Mouse (Mus musculus) hindbrain, embryonic 13.5 days (tissue): ENCODE results near the gene Crip3. TPM values are rescaled to one million over a fixed set of nuclear protein-coding genes. Genes with fewer than 3 reads are reported as not detected.

Experiments used
- ATAC-seq: fragments of 200-750 bp; cut with Nextera tagmentation; 2 replicates; pipeline ENCODE4 v1.8.0; 2017; ENCODE audit warnings: moderate TSS enrichment; ENCODE audit not compliant: low FRiP score
- H3K27ac ChIP-seq: fragments of 300-500 bp; sonication (generic); 2 replicates; pipeline ENCODE4 v1.5.1; 2015; ENCODE audit warnings: inconsistent platforms, mild to moderate bottlenecking, moderate library complexity
- H3K27me3 ChIP-seq: fragments of 300-500 bp; sonication (generic); 2 replicates; pipeline ENCODE4 v1.6.1; 2015; ENCODE audit warnings: mild to moderate bottlenecking, inconsistent platforms
- H3K36me3 ChIP-seq: fragments of 300-500 bp; sonication (generic); 2 replicates; pipeline ENCODE4 v1.6.1; 2015; ENCODE audit warnings: mild to moderate bottlenecking, inconsistent platforms
- H3K4me1 ChIP-seq: fragments of 300-500 bp; sonication (generic); replicated peaks from 2 replicates; pipeline ENCODE4 v1.6.1; 2015; ENCODE audit warnings: inconsistent platforms
- H3K4me2 ChIP-seq: fragments of 300-500 bp; sonication (generic); 2 replicates; pipeline ENCODE4 v1.6.1; 2015; ENCODE audit warnings: inconsistent platforms, mild to moderate bottlenecking, moderate library complexity
- H3K4me3 ChIP-seq: fragments of 300-500 bp; sonication (generic); 2 replicates; pipeline ENCODE4 v1.5.1; 2015; ENCODE audit warnings: mild to moderate bottlenecking, inconsistent platforms
- H3K9ac ChIP-seq: fragments of 300-500 bp; sonication (generic); 2 replicates; pipeline ENCODE4 v1.6.1; 2015; ENCODE audit warnings: mild to moderate bottlenecking, inconsistent platforms
- H3K9me3 ChIP-seq: fragments of 300-500 bp; sonication (generic); 2 replicates; pipeline ENCODE4 v1.6.1; 2016; ENCODE audit warnings: inconsistent platforms
- WGBS: fragments of 180-500 bp; shearing (Covaris S2); methylation state at CpG from one replicate; pipeline ENCODE4 v1.1.7; 2015; 5-methylcytosine and 5-hydroxymethylcytosine counted together
- polyA plus RNA-seq: library from polyadenylated mRNA; unstranded; fragments of >200 nt; fragmentation: Nextera tagmentation; extraction: Ambion mirVana; gene quantifications from 2 replicates; pipeline ENCODE4 v1.2.1, GENCODE M21; 2015

Gene Crip3
- 2.4 and 3.1 TPM in 2 replicates for polyA plus RNA-seq

DNA sequence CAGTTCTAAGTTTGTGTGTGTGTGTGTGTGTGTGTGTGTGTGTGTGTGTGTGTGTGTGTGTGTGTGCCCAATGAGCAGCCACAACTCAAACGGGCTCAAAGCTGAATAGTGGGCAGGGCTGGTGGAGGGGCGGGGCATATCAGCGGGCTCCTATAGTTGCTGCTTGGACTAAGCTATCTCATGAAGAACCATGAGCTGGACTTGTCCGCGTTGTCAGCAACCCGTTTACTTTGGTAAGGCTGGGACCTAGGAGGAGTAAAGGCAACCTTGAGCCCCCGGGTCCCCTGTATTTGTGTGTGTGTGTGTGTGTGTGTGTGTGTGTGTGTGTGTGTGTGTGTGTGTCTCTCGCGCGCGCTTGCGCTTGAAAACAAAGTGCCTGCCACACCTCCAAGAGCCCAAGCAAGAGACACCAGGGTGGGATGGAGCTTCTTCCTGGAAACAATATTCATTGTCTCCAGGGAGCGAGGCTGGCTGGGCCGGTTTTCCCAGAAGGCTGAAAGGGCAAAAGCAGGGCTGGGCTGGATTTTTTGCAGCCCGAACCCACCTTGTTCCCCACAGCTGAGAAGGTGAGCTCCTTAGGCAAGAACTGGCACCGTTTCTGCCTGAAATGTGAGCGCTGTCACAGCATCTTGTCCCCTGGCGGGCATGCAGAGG lies at the start of gene Crip3:
Gene Crip3, plus strand, starts transcription at position 166 of the 654 bp plus-strand sequence.
- ATAC-seq: no peak
- no peaks in the 10 kb centered on the region for H3K9me3 ChIP-seq
- H3K27me3 ChIP-seq: peaks cover 16% of the 10 kb centered on the region; the same call in 1 of the 2 replicates
- no peak within 1 kb of the TSS for H3K4me3 ChIP-seq
- WGBS: 10% methylated on average over 18 of the region's 18 CpGs
- H3K36me3 ChIP-seq: peaks cover 8% of the 10 kb centered on the region
- H3K9ac ChIP-seq: peak within 1 kb of the TSS; percentile 13; the same call in 1 of the 2 replicates
- peaks cover 9% of the 10 kb centered on the region for H3K4me1 ChIP-seq
- H3K4me2 ChIP-seq: peak within 1 kb of the TSS; percentile 42
- no peak within 1 kb of the TSS for H3K27ac ChIP-seq

DNA sequence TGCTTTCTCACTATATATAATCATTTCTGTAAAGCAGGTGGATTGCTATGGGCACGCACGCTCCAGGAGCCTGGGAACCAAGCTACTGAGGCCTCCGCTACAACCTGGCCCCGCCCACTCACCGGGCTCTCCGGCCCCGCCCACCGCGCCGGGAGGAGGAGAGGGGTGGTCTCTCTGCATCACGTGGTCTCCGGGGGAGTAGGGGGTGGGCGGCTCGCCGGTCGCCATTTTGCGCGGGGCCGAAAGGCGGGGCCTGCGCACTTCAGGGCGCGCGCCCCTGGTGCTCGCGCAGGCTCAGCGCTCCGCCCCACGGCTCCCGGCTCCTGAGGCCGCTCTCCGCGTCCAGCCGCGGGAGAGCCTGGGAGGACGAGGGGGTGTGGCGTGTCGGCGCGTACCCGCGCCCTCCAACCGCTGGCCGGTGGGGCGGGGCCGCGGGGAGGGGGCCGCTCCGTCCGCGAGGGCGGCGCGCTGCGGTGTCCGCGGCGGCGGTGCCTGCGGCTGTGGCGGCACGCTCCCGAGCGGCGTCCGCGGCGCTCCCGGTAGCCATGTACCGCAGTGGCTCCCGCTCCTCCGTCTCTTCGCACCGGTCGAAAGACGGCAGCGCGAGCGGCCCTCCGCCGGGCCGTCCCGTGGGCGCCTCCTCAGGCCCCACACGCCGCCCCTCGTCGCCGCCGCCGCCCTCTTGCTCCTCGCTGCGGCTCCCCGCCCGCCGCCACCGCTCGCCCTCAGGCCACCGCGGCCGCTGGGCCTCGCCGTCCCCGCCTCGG lies 45.2 kb upstream of the Crip3 start, which contains the start of gene Zfp318:
Gene Zfp318, plus strand, starts transcription at position 438 of the 767 bp plus-strand sequence.
- Histone ChIP-seq H3K36me3 (peaks cover 13% of the 10 kb centered on the region), H3K4me1 (peaks cover 20% of the 10 kb centered on the region), H3K9me3 (no peaks in the 10 kb centered on the region), H3K9ac (peak within 1 kb of the TSS; percentile 98), H3K27me3 (no peaks in the 10 kb centered on the region), H3K4me3 (peak within 1 kb of the TSS; percentile 94), H3K27ac (peak within 1 kb of the TSS; percentile 97), H3K4me2 (peak within 1 kb of the TSS; percentile 87)
- peak; percentile 98 for ATAC-seq
- WGBS: 0% methylated on average over 71 of the region's 105 CpGs

DNA sequence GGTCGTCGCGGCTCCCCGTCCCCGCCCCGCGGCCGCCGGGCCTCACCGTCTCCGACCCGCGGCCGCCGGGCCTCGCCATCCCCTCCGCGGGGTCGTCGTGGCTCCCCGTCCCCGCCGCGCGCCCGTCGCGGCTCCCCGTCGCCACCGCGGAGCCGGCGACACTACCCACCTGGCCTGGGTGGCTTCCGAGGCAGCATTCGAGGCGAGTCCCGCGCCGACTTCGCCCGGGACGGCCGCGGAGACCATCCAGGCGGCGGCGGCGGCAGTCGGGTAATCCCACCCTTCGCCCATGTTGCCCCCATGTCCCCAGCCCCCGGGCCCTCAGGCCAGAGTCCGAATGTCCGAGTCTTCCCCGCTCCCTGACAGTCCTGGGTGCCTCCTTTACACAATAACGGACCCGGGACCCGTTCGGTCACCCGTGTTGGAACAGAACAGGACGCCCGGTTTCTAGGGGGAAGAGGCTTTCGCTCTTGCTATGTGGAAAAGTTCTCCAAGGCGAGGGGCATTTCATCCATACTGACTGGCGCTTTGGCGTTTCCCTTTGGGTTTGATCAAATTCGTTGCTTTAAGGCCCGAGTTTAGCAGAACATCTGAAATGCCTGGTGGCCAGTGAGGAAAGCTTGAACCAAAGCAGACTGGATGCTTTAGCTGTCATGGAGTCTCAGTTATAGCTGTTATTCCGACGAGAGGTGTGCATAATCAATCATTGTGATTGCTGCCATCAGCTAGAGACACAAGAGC lies 44.5 kb upstream of the Crip3 start:
- Histone ChIP-seq H3K9me3 (no peaks in the 10 kb centered on the region), H3K4me3 (peak overlapping the region; percentile 94), H3K4me1 (peaks cover 20% of the 10 kb centered on the region), H3K27me3 (no peaks in the 10 kb centered on the region), H3K4me2 (peak overlapping the region; percentile 87), H3K36me3 (peaks cover 19% of the 10 kb centered on the region), H3K9ac (peak overlapping the region; percentile 98), H3K27ac (peak overlapping the region; percentile 97)
- peak; percentile 37; the same call in 1 of the 2 replicates for ATAC-seq
- WGBS: under 1% methylated on average over 61 of the region's 70 CpGs

DNA sequence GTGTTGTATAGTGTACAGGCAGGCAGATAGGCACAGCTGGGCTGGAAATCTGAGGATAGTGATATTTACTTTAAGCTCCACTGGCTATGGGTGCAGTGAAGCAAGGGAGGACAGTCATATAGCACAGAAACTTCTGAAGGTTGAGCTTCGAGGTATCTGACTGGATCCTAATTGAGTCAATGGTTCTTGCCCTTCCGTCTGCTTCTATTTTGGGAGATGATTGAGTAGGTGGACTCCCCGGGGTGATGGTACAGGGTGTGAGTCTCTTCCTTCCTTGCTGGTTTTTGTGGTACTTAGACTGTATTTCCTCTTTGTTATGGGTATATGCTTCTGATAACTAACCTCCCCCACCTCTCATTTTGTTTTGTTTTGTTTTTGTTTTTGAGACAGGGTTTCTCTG lies 40.5 kb upstream of the Crip3 start:
- H3K27ac ChIP-seq: no peak overlapping the region
- H3K36me3 ChIP-seq: peaks cover 36% of the 10 kb centered on the region
- H3K9me3 ChIP-seq: no peaks in the 10 kb centered on the region
- peaks cover 20% of the 10 kb centered on the region for H3K4me1 ChIP-seq
- no peaks in the 10 kb centered on the region for H3K27me3 ChIP-seq
- H3K4me2 ChIP-seq: no peak overlapping the region
- no peak for ATAC-seq
- no peak overlapping the region for H3K9ac ChIP-seq
- WGBS: 93% methylated on average over 3 of the region's 3 CpGs
- no peak overlapping the region for H3K4me3 ChIP-seq

DNA sequence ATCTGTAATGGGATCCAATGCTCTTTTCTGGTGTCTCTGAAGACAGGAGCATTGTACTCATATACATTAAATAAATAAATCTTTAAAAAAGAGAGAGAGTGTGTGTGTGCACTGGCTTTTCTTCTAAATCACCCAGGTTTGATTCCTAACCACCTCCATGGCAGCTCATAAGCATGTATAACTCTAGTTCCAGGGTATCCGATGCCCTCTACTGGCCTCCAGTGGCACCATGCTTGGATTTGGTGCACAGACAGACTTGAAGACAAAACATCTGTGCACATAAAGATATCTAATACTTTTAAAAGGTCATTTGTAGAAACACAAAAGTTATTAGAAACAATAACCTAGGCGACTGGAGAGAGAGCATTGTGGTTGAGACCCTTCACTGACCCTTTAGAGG lies 35.7 kb upstream of the Crip3 start:
- Histone ChIP-seq H3K9ac (no peak overlapping the region), H3K4me2 (no peak overlapping the region), H3K9me3 (no peaks in the 10 kb centered on the region), H3K27me3 (no peaks in the 10 kb centered on the region), H3K36me3 (peaks cover 56% of the 10 kb centered on the region), H3K4me3 (no peak overlapping the region), H3K4me1 (no peaks in the 10 kb centered on the region), H3K27ac (no peak overlapping the region)
- no peak for ATAC-seq
- 38% methylated on average over 2 of the region's 2 CpGs for whole genome bisulfite sequencing

DNA sequence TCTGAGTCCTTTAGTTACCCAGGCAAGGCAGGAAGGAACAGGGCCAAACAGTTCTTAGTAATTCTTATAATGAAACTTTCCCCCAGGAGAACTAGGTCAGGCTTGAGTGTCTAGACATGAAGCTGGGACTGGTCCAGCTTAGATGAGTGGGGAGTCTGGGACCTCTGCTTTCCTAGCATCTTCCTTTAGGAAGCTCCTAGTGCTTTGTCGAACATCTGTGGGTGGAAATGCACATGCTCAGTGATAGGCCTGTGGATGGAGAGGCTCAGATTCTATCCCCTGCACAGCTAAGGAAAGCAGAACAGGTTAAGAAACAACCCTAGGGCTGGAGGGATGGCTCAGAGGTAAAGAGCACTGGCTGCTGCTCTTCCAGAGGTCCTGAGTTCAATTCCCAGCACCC lies 34.1 kb upstream of the Crip3 start:
- no peak overlapping the region for H3K4me3 ChIP-seq
- no peak overlapping the region for H3K4me2 ChIP-seq
- no peak overlapping the region for H3K9ac ChIP-seq
- H3K36me3 ChIP-seq: peaks cover 57% of the 10 kb centered on the region
- 89% methylated on average over 1 of the region's 1 CpGs for WGBS
- no peaks in the 10 kb centered on the region for H3K27me3 ChIP-seq
- no peak overlapping the region for H3K27ac ChIP-seq
- no peak for ATAC-seq
- H3K4me1 ChIP-seq: no peaks in the 10 kb centered on the region
- H3K9me3 ChIP-seq: no peaks in the 10 kb centered on the region

DNA sequence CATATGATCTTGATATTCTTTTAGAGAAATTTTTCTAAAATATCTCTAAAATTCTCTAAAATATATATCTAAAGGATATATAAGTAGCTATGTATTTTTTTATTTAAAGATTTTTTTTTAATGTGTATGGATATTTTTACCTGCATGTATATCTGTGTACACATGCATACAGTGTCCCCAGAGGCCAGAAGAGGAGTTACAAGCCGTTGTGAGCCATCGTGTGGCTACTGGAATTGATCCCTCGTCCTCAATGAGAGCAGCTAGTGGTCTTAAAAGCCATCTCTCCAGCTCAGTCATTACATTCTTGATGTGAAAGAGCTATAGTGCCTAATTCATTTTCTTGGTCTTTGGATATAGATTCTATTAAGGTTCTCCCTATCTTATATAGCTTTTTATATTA lies 20.2 kb upstream of the Crip3 start:
- H3K4me1 ChIP-seq: no peaks in the 10 kb centered on the region
- H3K27me3 ChIP-seq: no peaks in the 10 kb centered on the region
- no peak overlapping the region for H3K27ac ChIP-seq
- H3K4me2 ChIP-seq: no peak overlapping the region
- WGBS: 36% methylated on average over 3 of the region's 3 CpGs
- H3K4me3 ChIP-seq: no peak overlapping the region
- H3K9me3 ChIP-seq: no peaks in the 10 kb centered on the region
- ATAC-seq: no peak
- H3K9ac ChIP-seq: no peak overlapping the region
- peaks cover 83% of the 10 kb centered on the region for H3K36me3 ChIP-seq

DNA sequence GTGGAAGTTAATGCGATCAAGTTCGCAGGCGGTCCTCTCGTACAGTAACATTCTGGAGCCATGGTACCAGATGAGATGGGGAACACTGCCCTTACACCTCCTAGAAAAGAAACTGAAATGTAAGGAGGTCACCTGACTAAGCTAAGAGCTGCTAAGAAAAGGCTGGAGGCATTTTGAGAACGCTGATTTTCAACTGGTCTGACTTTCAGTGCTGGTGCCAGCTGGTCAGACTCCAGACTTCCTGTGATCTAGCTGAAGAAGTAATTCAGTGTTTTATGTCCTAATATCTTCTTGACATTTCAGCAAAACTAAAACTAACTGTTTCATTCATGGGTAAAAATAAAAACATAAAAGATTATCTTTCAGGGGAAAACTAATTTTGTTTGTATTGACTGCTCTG lies 10.1 kb upstream of the Crip3 start:
- 71% methylated on average over 5 of the region's 5 CpGs for WGBS
- Histone ChIP-seq H3K27me3 (no peaks in the 10 kb centered on the region), H3K4me2 (no peak overlapping the region), H3K4me1 (no peaks in the 10 kb centered on the region), H3K27ac (no peak overlapping the region), H3K4me3 (no peak overlapping the region), H3K9me3 (no peaks in the 10 kb centered on the region), H3K9ac (no peak overlapping the region), H3K36me3 (peaks cover 30% of the 10 kb centered on the region)
- ATAC-seq: no peak

DNA sequence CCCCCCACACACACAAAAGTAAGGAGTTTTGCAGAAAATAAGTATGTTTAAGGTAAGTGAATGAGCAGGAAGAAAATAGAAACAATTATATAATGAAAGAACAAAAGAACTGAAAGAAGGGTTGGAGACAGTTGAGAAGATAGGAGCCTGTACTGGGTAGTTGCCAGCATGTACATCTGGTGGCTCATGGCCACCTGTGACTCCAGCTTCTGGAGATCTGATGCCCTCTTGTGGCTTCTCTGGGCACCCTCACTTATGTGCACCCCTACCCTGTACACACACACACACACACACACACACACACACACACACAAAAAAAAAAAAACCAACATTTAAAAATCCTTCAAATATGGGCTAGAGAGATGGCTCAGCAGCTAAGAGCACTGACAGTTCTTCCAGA lies 9.0 kb upstream of the Crip3 start:
- no peaks in the 10 kb centered on the region for H3K4me1 ChIP-seq
- H3K9me3 ChIP-seq: no peaks in the 10 kb centered on the region
- no peak overlapping the region for H3K4me2 ChIP-seq
- H3K36me3 ChIP-seq: peaks cover 22% of the 10 kb centered on the region
- H3K4me3 ChIP-seq: no peak overlapping the region
- H3K9ac ChIP-seq: no peak overlapping the region
- H3K27me3 ChIP-seq: no peaks in the 10 kb centered on the region
- ATAC-seq: no peak
- no peak overlapping the region for H3K27ac ChIP-seq

DNA sequence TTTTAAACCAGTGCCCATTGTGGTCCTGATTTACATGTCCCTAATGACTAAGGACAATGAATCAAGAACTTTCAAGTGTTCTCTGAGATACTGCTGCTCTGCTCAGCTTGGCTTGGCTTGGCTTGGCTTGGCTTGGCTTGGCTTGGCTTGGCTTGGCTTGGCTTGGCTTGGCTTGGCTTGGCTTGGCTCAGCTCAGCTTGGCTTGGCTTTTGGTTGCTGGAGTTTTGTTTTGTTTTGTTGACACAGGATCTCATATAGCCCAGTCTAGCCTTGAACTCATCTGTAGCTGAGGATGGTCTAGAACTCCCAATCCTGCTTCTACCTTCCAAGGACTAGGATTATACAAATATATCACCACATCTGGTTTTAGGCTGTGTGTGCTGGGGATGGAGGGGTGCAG lies 2.2 kb upstream of the Crip3 start:
- Histone ChIP-seq H3K27me3 (peaks cover 16% of the 10 kb centered on the region; the same call in 1 of the 2 replicates), H3K9me3 (no peaks in the 10 kb centered on the region), H3K4me1 (peaks cover 6% of the 10 kb centered on the region), H3K36me3 (peaks cover 8% of the 10 kb centered on the region), H3K9ac (no peak overlapping the region), H3K4me3 (no peak overlapping the region), H3K4me2 (no peak overlapping the region), H3K27ac (no peak overlapping the region)
- no peak for ATAC-seq

DNA sequence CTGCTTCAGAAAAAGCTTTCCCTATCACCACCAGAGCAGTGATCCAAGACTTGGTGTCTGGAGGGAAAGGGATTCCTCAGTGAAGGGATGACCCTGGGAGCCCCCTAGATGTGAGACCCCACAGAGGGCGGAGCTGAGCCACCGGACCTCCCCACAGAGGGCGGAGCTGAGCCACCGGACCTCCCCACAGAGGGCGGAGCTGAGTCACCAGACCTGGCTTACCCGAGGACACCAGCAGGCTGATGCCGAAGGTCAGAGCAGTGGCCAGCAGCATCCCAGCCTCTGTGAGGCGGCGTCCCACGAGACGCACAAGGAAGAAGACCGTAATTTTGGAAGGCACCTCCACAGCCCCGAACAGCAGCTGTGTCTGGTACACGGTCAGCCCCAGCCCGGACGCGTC lies 4.9 kb downstream of the Crip3 start:
- H3K9me3 ChIP-seq: no peaks in the 10 kb centered on the region
- H3K9ac ChIP-seq: peak overlapping the region; percentile 39; the same call in 1 of the 2 replicates
- peaks cover 24% of the 10 kb centered on the region; the same call in 1 of the 2 replicates for H3K27me3 ChIP-seq
- H3K36me3 ChIP-seq: no peaks in the 10 kb centered on the region
- peak overlapping the region; percentile 39 for H3K4me2 ChIP-seq
- H3K27ac ChIP-seq: no peak overlapping the region
- H3K4me1 ChIP-seq: peaks cover 22% of the 10 kb centered on the region
- 5% methylated on average over 17 of the region's 17 CpGs for WGBS
- no peak overlapping the region for H3K4me3 ChIP-seq
- ATAC-seq: no peak

DNA sequence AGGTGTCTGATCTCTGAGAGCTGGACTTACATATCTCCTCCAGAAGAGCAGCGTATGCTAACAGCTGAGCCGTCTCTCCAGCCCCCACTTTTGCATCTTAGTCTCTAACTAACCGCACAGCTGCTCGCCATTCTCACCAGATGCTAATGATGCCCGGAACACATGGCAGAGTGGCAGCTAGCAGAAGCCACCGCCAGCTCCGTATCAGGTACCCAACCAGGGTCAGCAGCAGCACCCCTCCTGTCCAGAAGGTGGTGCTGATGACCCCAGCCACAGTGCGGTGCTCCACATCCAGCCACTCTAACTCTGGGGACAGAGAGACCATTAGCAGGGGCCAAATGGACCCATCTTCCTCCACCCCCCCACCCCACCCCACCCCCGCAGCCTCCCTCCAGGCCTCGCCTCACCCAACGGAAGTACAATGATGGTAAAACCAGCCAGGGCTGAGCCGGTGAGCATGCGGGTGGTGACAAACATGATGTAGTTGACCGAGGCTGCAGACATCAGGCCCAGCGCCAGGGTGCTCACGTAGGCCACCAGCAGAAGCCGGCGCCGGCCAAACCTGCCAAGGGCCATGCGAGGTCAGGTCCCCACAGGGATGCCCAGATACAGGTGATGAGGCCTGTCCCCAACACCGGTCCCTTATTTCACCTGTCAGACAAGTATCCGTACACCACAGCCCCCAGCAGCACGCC lies 8.1 kb downstream of the Crip3 start:
- no peak overlapping the region for H3K9ac ChIP-seq
- H3K4me3 ChIP-seq: no peak overlapping the region
- peak; percentile 61 for ATAC-seq
- peaks cover 11% of the 10 kb centered on the region; the same call in 1 of the 2 replicates for H3K27me3 ChIP-seq
- peaks cover 15% of the 10 kb centered on the region; the same call in 1 of the 2 replicates for H3K4me1 ChIP-seq
- WGBS: 27% methylated on average over 23 of the region's 23 CpGs
- H3K4me2 ChIP-seq: 0 out of 2 replicates have a peak overlapping the region, but pooled peaks have one; percentile 2
- H3K36me3 ChIP-seq: no peaks in the 10 kb centered on the region
- H3K9me3 ChIP-seq: no peaks in the 10 kb centered on the region
- H3K27ac ChIP-seq: no peak overlapping the region
